Mouse (Mus musculus) limb, embryonic 10.5 days (tissue): Measurements from ENCODE around the gene Gm21885. TPM values are rescaled to one million over a fixed set of nuclear protein-coding genes. Genes with fewer than 3 reads are reported as not detected.
A peak's percentile ranks its signal among the peaks of the same experiment; 100 is the strongest.

Experiments
- DNase-seq: peaks from one replicate; pipeline ENCODE4 v3.0.0-alpha.2; 2017; ENCODE audit warnings: low spot score
- H3K27ac ChIP-seq: fragments of 300-500 bp; sonication (generic); 2 replicates; pipeline ENCODE4 v1.5.1; 2016; ENCODE audit warnings: mild to moderate bottlenecking
- H3K27me3 ChIP-seq: fragments of 300-500 bp; sonication (generic); 2 replicates; pipeline ENCODE4 v1.6.1; 2016; ENCODE audit warnings: low read depth, mild to moderate bottlenecking; ENCODE audit not compliant: poor library complexity, severe bottlenecking
- H3K36me3 ChIP-seq: fragments of 300-500 bp; sonication (generic); 2 replicates; pipeline ENCODE4 v1.6.1; 2016; ENCODE audit warnings: mild to moderate bottlenecking, moderate library complexity
- H3K4me1 ChIP-seq: fragments of 300-500 bp; sonication (generic); 2 replicates; pipeline ENCODE4 v1.6.1; 2016
- H3K4me3 ChIP-seq: fragments of 300-500 bp; sonication (generic); 2 replicates; pipeline ENCODE4 v1.5.1; 2016; ENCODE audit warnings: mild to moderate bottlenecking, moderate library complexity
- H3K9me3 ChIP-seq: fragments of 300-500 bp; sonication (generic); replicated peaks from 2 replicates; pipeline ENCODE4 v1.6.1; 2016; ENCODE audit warnings: mild to moderate bottlenecking
- WGBS: fragments of 180-500 bp; shearing (Covaris S2); methylation state at CpG from one replicate; pipeline ENCODE4 v1.1.7; 2016; 5-methylcytosine and 5-hydroxymethylcytosine counted together
- polyA plus RNA-seq: library from polyadenylated mRNA; unstranded; fragments of >200 nt; fragmentation: Nextera tagmentation; extraction: Ambion mirVana; gene quantifications from 2 replicates; pipeline ENCODE4 v1.2.1, GENCODE M21; 2016

Gene Gm21885
- polyA plus RNA-seq, 1 experiment from 2014 or later, result not detected

DNA sequence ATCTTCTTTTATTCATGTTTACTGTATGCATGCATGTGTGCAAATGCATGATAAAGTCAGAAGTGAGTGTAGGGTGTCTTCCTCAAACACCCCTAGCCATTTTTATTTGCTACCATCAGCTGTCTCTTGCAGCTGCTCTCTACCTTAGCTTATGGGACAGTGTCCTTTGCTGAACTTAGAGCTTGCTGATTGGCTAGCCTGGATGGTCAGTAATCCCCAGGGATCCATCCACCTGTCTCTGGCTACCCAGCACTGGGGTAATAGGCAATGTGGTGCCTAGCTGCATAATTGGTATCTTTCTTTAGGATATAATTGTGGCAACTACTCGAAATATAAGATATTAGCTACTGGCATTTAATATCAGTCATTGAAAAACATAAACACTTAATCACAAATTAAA, 31.1 kb downstream of the Gm21885 start:
- 95% methylated on average over 1 of the region's 1 CpGs for WGBS
- Histone ChIP-seq H3K36me3 (peaks cover 44% of the 10 kb centered on the region), H3K9me3 (no peaks in the 10 kb centered on the region), H3K27ac (no peak overlapping the region), H3K27me3 (no peaks in the 10 kb centered on the region), H3K4me1 (peaks cover 13% of the 10 kb centered on the region), H3K4me3 (no peak overlapping the region)
- DNase-seq, result no peak

DNA sequence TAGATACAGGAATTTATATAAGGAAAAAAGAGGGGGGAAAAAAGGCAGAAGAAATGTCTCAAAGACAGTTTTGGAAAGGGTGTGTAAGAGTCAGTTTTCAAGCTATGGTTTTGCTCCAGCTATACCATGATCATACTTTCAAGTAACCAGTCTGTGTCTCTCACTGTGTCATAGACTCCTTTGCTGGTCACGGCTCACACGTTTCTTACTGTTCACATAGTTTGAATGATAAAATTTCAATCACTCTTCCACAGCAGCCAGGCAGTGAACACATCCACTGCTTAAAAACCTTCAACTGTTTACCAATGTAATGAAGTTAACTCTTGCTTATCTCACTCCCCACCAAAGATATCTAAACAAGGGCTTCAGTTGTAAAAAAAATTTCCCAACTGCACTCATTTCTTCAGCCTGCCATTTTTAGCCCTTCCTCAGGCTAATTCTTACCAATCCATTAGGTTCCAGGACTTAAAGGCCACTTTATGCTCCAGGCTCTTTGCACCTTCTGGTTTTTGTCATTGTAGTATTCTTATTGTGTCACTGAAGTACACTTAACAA, 32.5 kb downstream of the Gm21885 start:
- H3K4me3 ChIP-seq, result no peak overlapping the region
- no peak for DNase-seq
- WGBS, result 92% methylated on average over 2 of the region's 2 CpGs

DNA sequence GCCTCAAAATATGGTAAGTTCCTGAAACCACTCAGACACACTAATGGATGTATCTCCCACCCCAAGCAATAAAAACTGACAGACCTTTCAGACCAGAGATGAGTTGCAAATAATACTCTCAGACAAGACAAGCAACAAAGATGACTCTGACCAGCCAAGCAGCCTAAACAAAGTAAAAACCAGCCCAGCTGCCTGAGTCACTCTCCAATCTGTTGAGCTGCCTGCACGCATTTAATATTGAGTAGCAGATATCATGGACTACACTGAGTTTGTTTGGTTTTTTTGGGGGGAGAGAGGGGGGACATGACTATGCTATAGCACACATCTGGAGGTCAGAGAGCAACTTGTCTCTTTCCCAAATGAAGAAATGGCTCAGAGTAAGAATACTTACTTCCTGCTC, 33.6 kb downstream of the Gm21885 start:
- no peak overlapping the region for H3K27ac ChIP-seq
- 77% methylated on average over 1 of the region's 1 CpGs for WGBS
- no peak for DNase-seq
- peaks cover 44% of the 10 kb centered on the region for H3K36me3 ChIP-seq
- no peaks in the 10 kb centered on the region for H3K27me3 ChIP-seq
- no peak overlapping the region for H3K4me3 ChIP-seq
- H3K9me3 ChIP-seq, result no peaks in the 10 kb centered on the region
- H3K4me1 ChIP-seq, result peaks cover 22% of the 10 kb centered on the region

More for the DNA sequence above, 32.5 kb downstream of the Gm21885 start:
- Histone ChIP-seq H3K9me3 (no peaks in the 10 kb centered on the region), H3K4me1 (peaks cover 16% of the 10 kb centered on the region), H3K27ac (no peak overlapping the region), H3K36me3 (peaks cover 43% of the 10 kb centered on the region), H3K27me3 (no peaks in the 10 kb centered on the region)

DNA sequence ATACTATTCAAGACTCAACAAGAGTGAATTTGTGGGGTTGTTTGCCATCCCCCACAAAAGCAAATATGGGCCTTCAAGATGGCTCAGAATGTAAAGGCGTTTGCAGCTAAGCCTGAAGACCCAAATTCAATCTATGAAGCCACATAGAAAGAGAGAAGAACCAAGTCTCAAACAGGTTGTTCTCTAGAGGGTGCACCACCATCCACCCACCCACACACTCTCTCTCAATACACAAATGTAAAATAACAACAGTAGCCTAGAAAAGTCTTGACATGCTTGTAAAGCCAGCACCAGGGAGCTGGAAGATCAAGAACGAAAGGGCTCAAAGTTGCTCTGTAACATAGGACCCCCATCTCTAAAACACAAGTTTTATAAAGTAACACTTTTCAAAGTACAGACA, 34.9 kb downstream of the Gm21885 start:
- no peak for DNase-seq
- Histone ChIP-seq H3K4me3 (no peak overlapping the region), H3K27ac (no peak overlapping the region), H3K36me3 (peaks cover 36% of the 10 kb centered on the region), H3K27me3 (no peaks in the 10 kb centered on the region), H3K9me3 (no peaks in the 10 kb centered on the region), H3K4me1 (peaks cover 24% of the 10 kb centered on the region)
- WGBS, result 89% methylated on average over 2 of the region's 2 CpGs

DNA sequence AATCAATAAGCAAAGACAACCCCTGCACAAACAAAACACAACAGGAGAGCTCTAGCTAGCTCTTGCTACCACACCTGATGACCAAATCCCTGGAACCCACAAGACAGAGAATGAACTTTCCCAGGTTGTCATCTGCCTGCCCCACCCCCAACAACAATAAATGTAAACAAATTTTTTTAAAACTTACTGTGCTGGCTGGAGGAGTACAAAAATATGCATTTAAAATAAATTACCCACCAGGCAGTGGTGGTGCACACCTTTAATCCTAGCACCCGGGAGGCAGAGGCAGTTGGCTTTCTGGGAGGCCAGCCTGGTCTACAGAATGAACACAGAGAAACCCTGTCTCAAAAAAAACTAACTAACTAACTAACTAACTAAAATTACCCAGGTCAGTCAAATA, 35.3 kb downstream of the Gm21885 start:
- Histone ChIP-seq H3K36me3 (peaks cover 36% of the 10 kb centered on the region), H3K27me3 (no peaks in the 10 kb centered on the region), H3K27ac (no peak overlapping the region), H3K9me3 (no peaks in the 10 kb centered on the region), H3K4me3 (no peak overlapping the region), H3K4me1 (peaks cover 24% of the 10 kb centered on the region)
- no peak for DNase-seq
- 75% methylated on average over 1 of the region's 1 CpGs for whole genome bisulfite sequencing

DNA sequence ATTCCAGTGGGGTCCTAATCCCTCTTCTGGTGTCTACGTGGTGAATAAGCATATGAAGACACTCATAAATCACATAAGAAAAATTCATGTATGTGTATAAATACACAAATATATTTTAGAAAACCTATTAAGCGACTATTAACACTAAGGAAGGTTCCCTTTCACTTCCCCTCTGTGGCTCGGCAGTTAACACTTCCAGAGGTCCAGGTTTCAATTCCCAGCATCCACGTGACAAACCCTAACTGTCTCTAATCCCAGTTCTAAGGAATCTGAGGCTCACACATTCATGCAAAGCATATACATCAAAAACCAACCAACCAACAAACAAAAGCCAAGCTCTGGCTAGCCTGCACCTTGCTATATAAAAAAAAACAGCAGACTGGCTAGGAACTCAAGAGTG, 35.8 kb downstream of the Gm21885 start:
- H3K27me3 ChIP-seq, result no peaks in the 10 kb centered on the region
- DNase-seq, result no peak
- peaks cover 36% of the 10 kb centered on the region for H3K36me3 ChIP-seq
- peaks cover 28% of the 10 kb centered on the region for H3K4me1 ChIP-seq
- H3K4me3 ChIP-seq, result no peak overlapping the region
- no peak overlapping the region for H3K27ac ChIP-seq
- no peaks in the 10 kb centered on the region for H3K9me3 ChIP-seq
- WGBS, result 58% methylated on average over 4 of the region's 4 CpGs

DNA sequence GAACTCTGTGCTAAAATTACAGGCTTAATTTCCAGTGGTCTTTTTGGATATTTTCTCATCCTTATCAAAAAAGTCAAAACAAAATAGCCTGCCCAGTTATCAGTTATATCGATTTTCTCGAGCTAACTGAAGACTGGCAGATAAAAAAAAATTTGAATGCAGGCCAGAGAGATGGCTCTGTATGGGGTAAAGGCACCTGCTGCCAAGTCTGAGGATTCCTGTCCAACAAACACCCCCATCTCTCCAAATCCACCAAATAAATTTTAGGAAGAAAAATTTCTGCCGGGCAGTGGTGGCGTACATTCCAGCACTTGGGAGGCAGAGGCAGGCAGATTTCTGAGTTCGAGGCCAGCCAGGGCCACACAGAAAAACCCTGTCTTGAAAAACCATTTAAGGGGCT, 36.4 kb downstream of the Gm21885 start:
- peaks cover 30% of the 10 kb centered on the region for H3K4me1 ChIP-seq
- DNase-seq, result no peak
- H3K27ac ChIP-seq, result no peak overlapping the region
- no peaks in the 10 kb centered on the region for H3K9me3 ChIP-seq
- no peak overlapping the region for H3K4me3 ChIP-seq
- H3K36me3 ChIP-seq, result peaks cover 34% of the 10 kb centered on the region
- no peaks in the 10 kb centered on the region for H3K27me3 ChIP-seq
- 94% methylated on average over 5 of the region's 5 CpGs for WGBS

DNA sequence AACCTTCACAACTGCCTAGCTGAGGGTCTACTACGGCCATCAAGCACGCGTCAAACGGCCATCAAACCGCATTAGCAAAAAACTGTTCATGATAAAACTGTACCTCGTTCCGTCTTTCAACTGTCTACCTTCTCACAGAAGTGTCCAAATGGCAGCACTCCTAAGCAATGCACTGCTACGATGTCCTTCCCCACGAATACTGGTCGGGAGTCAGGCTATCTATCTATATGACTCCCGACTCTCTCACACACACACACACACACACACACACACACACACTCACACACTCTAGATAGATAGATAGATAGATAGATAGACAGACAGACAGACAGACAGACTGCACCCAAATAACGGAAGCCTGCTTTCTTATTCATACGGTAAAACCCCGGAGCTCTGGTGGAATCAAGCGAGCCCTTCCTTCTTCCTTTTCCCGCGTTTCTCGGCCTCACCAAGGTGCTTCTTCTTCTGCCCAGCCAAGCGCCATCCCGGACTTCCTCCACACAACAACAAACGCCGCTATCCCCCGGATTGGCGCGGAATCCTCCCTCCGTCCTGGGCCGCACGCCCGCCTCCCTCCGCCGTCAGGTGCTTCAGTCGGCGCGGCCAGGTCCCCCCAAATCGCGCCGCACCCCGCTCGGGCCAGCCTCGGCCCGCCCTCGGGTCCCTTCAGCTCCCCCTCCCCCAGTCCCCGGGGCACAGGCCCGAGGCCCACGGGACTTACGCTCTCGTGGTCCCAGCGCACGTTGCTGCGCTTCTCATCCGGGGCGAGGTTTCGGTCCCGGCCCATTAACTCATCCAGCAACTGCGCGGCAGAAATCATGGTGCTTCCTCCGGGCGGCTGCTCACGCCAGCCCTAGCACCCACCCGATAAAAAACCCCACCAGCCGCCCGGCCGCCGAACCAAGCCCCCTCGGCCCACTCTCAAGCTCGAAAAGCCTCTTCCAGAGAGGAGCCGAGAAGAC, 39.6 kb downstream of the Gm21885 start:
- under 1% methylated on average over 67 of the region's 67 CpGs for WGBS
- peaks cover 28% of the 10 kb centered on the region for H3K4me1 ChIP-seq
- H3K27me3 ChIP-seq, result no peaks in the 10 kb centered on the region
- peak; percentile 43 for DNase-seq
- H3K9me3 ChIP-seq, result no peaks in the 10 kb centered on the region
- H3K36me3 ChIP-seq, result peaks cover 30% of the 10 kb centered on the region
- peak overlapping the region; percentile 100 for H3K4me3 ChIP-seq
- H3K27ac ChIP-seq, result peak overlapping the region; percentile 99

DNA sequence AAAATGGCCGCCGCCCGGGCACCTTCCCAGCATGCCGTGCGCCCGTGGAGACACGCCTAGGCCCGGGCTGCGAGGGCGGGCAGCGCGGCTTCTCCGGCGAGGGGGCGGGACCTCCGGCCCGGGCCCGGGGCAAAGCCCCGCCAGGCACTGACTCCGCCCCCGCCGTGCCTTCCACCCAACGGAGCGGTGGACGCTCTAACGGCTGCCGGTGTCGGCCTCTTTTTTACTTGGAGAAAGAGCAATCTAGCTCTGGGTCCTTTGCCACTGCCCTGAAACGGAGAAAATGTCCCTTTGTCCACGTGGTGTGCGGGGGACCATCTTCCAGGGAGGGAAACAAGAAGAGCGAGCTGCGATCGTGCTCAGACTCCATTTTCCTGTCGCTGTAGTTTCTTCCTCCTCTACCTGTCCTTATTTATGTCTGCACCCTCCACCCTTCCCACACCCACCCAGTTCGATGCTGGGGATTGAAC, 40.3 kb downstream of the Gm21885 start, which contains the start of gene Luc7l3:
TSS of gene Luc7l3 (minus strand) at position 58 of the 470 bp plus-strand sequence.
- H3K4me3 ChIP-seq, result peak within 1 kb of the TSS; percentile 100
- WGBS, result under 1% methylated on average over 36 of the region's 36 CpGs
- no peaks in the 10 kb centered on the region for H3K9me3 ChIP-seq
- no peaks in the 10 kb centered on the region for H3K27me3 ChIP-seq
- H3K27ac ChIP-seq, result peak within 1 kb of the TSS; percentile 99
- DNase-seq, result peak; percentile 96
- peaks cover 29% of the 10 kb centered on the region for H3K36me3 ChIP-seq
- H3K4me1 ChIP-seq, result peaks cover 30% of the 10 kb centered on the region

DNA sequence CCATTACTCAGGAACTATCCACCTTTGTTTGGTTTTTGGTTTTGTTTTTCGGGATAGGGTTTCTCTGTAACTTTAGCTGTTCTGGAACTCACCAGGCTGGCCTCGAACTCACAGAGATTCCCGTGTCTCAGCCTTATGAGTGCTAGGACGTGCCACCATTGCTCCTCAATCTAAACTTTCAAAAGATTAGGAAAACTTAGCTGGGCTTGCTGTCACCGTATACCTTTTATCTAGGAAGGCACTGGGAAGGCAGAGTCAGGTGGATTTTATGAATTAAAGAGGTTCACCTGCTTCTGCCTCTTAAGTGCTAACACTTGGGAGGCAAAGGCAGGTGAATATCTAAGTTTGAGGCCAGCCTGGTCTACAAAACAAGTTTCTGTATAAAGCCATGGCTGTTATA, 41.0 kb downstream of the Gm21885 start:
- peak overlapping the region; percentile 99 for H3K27ac ChIP-seq
- no peaks in the 10 kb centered on the region for H3K9me3 ChIP-seq
- H3K4me1 ChIP-seq, result peaks cover 27% of the 10 kb centered on the region
- H3K36me3 ChIP-seq, result peaks cover 23% of the 10 kb centered on the region
- 53% methylated on average over 5 of the region's 5 CpGs for WGBS
- no peak for DNase-seq
- H3K27me3 ChIP-seq, result no peaks in the 10 kb centered on the region
- H3K4me3 ChIP-seq, result peak overlapping the region; percentile 100

DNA sequence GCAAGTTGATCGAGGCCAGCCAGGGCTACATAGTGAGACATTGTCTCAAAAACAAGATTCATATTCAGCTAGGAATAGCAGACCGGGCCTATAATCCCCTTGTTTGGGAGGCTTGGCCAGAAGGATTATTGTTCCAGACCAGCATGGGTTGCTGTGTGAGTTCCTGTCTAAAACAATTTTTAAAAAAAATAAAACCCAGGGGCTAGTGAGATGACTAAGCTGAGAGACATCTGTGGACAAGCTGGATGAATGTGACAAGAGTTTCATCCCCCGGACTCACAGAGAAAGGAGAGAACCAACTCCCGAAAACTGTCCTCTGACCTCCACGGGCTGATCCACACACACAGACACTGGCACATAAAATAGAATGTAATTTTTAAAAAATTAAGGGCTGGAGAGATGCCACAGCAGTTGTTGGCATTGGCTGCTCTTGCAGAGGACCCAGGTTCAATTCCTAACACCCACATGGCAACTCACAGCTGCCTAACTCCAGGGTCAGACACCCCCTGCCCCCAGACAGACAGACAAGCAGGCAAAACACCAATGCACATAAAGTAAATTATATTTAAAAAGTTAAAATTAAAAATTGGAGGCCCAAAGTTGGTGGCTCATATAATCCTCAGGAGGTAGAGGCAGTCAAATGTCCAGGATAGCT, 41.7 kb downstream of the Gm21885 start:
- no peak overlapping the region for H3K4me3 ChIP-seq
- no peaks in the 10 kb centered on the region for H3K27me3 ChIP-seq
- no peaks in the 10 kb centered on the region for H3K9me3 ChIP-seq
- DNase-seq, result no peak
- H3K4me1 ChIP-seq, result peaks cover 24% of the 10 kb centered on the region
- WGBS, result 88% methylated on average over 5 of the region's 5 CpGs
- H3K36me3 ChIP-seq, result peaks cover 17% of the 10 kb centered on the region
- H3K27ac ChIP-seq, result 0 out of 2 replicates have a peak overlapping the region, but pooled peaks have one; percentile 99

DNA sequence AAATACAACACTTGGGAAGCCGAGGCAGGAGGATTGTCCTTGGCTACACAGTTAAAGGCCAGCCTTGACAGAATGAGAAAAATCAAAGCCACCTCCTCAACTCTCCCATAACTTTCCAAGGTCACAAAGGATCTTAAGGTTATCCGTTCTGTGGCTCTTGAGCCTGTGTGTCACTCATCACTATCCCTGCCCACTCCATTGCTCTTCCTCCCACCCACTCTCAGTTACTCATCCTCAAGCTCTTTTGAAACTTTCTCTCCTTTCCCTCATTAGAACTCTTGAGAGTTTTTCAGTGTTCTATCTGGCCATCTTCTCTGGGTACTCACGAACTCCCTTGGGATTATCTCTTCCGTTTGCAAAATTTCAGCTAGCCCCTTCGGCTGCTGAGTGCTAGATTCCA, 42.9 kb downstream of the Gm21885 start:
- H3K36me3 ChIP-seq, result peaks cover 5% of the 10 kb centered on the region
- no peaks in the 10 kb centered on the region for H3K27me3 ChIP-seq
- H3K4me1 ChIP-seq, result peaks cover 35% of the 10 kb centered on the region
- no peak overlapping the region for H3K27ac ChIP-seq
- 89% methylated on average over 5 of the region's 5 CpGs for WGBS
- no peak overlapping the region for H3K4me3 ChIP-seq
- no peak for DNase-seq
- H3K9me3 ChIP-seq, result no peaks in the 10 kb centered on the region
